ENCODE assay signal across 8 mouse cellular contexts in the genomic region with DNA sequence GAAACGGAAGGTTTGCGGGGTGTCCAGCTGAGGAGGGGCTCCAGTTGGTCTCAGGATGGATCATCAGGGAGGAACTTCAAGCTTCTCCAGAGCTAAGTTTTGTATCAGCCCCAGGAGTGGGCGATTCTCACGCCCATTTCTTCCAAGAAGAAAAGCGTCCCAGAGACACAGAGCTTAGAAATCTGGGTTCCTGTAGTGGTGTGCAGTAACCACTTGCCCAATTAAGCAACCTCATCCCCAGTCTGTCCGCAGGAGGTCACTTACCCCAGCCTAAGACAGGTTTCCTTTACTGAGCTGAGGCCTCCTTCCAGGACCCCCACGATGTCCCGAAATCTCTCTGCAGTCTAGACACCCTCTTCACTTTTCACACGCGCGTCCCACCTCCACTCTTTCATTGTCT. TPM values are rescaled to one million over a fixed set of nuclear protein-coding genes. Genes with fewer than 3 reads are reported as not detected.
DNase-seq lines count a peak whose midpoint lies in the region; ATAC-seq and TF ChIP-seq lines count a peak whose summit lies in the region.

No protein-coding gene starts in this region.

- DNase-seq in cerebellum, adult 11-12 months = peak; percentile 36
- DNase-seq in cerebellum, postnatal 36 days = no peak
- no peak for DNase-seq in thymus, adult 2 months
- DNase-seq in thymus, postnatal 0 days (ENCODE audit: low spot score) = no peak
- no peak for DNase-seq in liver, embryonic 11.5 days (ENCODE audit: low spot score)
- no peak for DNase-seq in stomach, postnatal 0 days (ENCODE audit: low spot score)
- no peak for DNase-seq in layer of hippocampus, adult 8-10 months (ENCODE audit: low spot score in 2 of 2)

- H3K9me3 ChIP-seq in liver, embryonic 11.5 days (ENCODE audit: control insufficient read depth, low read length) = peaks cover 5% of the 10 kb centered on the region; the same call in 1 of the 2 replicates
- H3K9me3 ChIP-seq in stomach, postnatal 0 days (ENCODE audit: control insufficient read depth, low read length) = no peaks in the 10 kb centered on the region

- 0 out of 2 replicates have a peak overlapping the region, but pooled peaks have one; percentile 7 for H3K27ac ChIP-seq in thymus, adult 2 months (ENCODE audit: control insufficient read depth, insufficient read depth, low read length)
- H3K27ac ChIP-seq in liver, embryonic 11.5 days (ENCODE audit: low read depth, low read length) = peak overlapping the region; percentile 41; the same call in 1 of the 2 replicates
- peak overlapping the region; percentile 81 for H3K27ac ChIP-seq in stomach, postnatal 0 days (replicated peaks)

- TF ChIP-seq EP300 in stomach, postnatal 0 days (optimal IDR thresholded peaks at IDR 0.05) = no peak

- no peaks in the 10 kb centered on the region for H3K27me3 ChIP-seq in thymus, adult 2 months (ENCODE audit: control insufficient read depth, insufficient read depth, low read length)
- no peaks in the 10 kb centered on the region for H3K27me3 ChIP-seq in liver, embryonic 11.5 days (replicated peaks; ENCODE audit: control insufficient read depth, insufficient read depth, low read length)
- no peaks in the 10 kb centered on the region for H3K27me3 ChIP-seq in stomach, postnatal 0 days (ENCODE audit: control insufficient read depth, insufficient read depth, low read length)

- H3K4me1 ChIP-seq in thymus, adult 2 months (replicated peaks; ENCODE audit: control insufficient read depth, insufficient read depth, low read length) = peaks cover 12% of the 10 kb centered on the region
- H3K4me1 ChIP-seq in liver, embryonic 11.5 days (replicated peaks; ENCODE audit: control insufficient read depth, insufficient read depth, low read length) = peaks cover 14% of the 10 kb centered on the region
- H3K4me1 ChIP-seq in stomach, postnatal 0 days (replicated peaks; ENCODE audit: control insufficient read depth, insufficient read depth) = peaks cover 6% of the 10 kb centered on the region; the same call in 1 of the 2 replicates

- ATAC-seq in liver, embryonic 11.5 days (replicated peaks; ENCODE audit: low FRiP score) = peak; percentile 17; the same call in 1 of the 2 replicates
- 0 out of 2 replicates have a peak, but pooled peaks have one; percentile 4 for ATAC-seq in stomach, postnatal 0 days (ENCODE audit: low FRiP score, low TSS enrichment)
- no peak for ATAC-seq in erythroid progenitor cell, adult 5-6 weeks (replicated peaks; ENCODE audit: low FRiP score, poor library complexity, severe bottlenecking)

- no peak for TF ChIP-seq CTCF in thymus, adult 2 months (IDR thresholded peaks at IDR 0.05; ENCODE audit: borderline replicate concordance, control insufficient read depth, extremely low read depth, insufficient read depth, low read length, poor library complexity)
- TF ChIP-seq CTCF in stomach, postnatal 0 days (IDR thresholded peaks at IDR 0.05; ENCODE audit: low read depth) = no peak

- 4% methylated on average over 11 of the region's 11 CpGs for WGBS in thymus, adult 2 months
- WGBS in liver, embryonic 11.5 days = 12% methylated on average over 11 of the region's 11 CpGs
- WGBS in stomach, postnatal 0 days = 9% methylated on average over 11 of the region's 11 CpGs

- H3K4me2 ChIP-seq in liver, embryonic 11.5 days = peak overlapping the region; percentile 94
- peak overlapping the region; percentile 78 for H3K4me2 ChIP-seq in stomach, postnatal 0 days (replicated peaks; ENCODE audit: low read depth)

- peak overlapping the region; percentile 71 for H3K9ac ChIP-seq in liver, embryonic 11.5 days (ENCODE audit: low read depth, low read length)
- H3K9ac ChIP-seq in stomach, postnatal 0 days (ENCODE audit: low read length) = peak overlapping the region; percentile 72

- peak overlapping the region; percentile 99 for H3K4me3 ChIP-seq in thymus, adult 2 months (ENCODE audit: control insufficient read depth, insufficient read depth, low read length)
- peak overlapping the region; percentile 62 for H3K4me3 ChIP-seq in liver, embryonic 11.5 days (ENCODE audit: low read depth, low read length)
- H3K4me3 ChIP-seq in stomach, postnatal 0 days (ENCODE audit: low read depth, low read length) = peak overlapping the region; percentile 52

- TF ChIP-seq POLR2A in thymus, adult 2 months (IDR thresholded peaks at IDR 0.05; ENCODE audit: control insufficient read depth, extremely low read depth, insufficient read depth, low read length, poor library complexity) = no peak; the same call in 1 of the 2 replicates

- no peaks in the 10 kb centered on the region for H3K36me3 ChIP-seq in thymus, adult 2 months (ENCODE audit: control insufficient read depth, insufficient read depth, low read length)
- H3K36me3 ChIP-seq in liver, embryonic 11.5 days (ENCODE audit: control insufficient read depth, insufficient read depth, low read length) = no peaks in the 10 kb centered on the region; the same call in 1 of the 2 replicates
- no peaks in the 10 kb centered on the region for H3K36me3 ChIP-seq in stomach, postnatal 0 days (ENCODE audit: control insufficient read depth, insufficient read depth, low read length)

RNA-seq across cellular contexts. Expression of a gene that starts 0.3 kb away (rescaled TPM):
- polyA plus RNA-seq in thymus, adult 2 months (2012; rRNA removed) = 20.3 and 20.5 TPM in 2 replicates
- 0.72 and 0.81 TPM in 2 replicates for polyA plus RNA-seq in thymus, postnatal 0 days (2015; fragmentation: Nextera tagmentation; extraction: Ambion mirVana)
- polyA plus RNA-seq in liver, embryonic 11.5 days (2014; fragmentation: Nextera tagmentation; extraction: Ambion mirVana) = 1.3 and 1.4 TPM in 2 replicates
- polyA plus RNA-seq in stomach, postnatal 0 days (2015; fragmentation: Nextera tagmentation; extraction: Ambion mirVana) = 0.56 and 0.67 TPM in 2 replicates
- total RNA-seq in layer of hippocampus, adult 8-10 months (2022) = 10 to 100 TPM; 13.7 to 16.0 (median 14.2) TPM
- 2.2 TPM in 1 of 2 replicates, not detected in the other for total RNA-seq in erythroid progenitor cell, adult 5-6 weeks (2015; ENCODE audit: low replicate concordance)
- total RNA-seq in erythroid progenitor cell, adult 5-6 weeks (2017; ENCODE audit: low replicate concordance) = 0.26 and 1.8 TPM in 2 replicates

RNA-seq across cellular contexts. Expression of a gene that starts 7.2 kb away (rescaled TPM):
- 21.8 and 23.6 TPM in 2 replicates for polyA plus RNA-seq in thymus, adult 2 months (2012; rRNA removed)
- polyA plus RNA-seq in thymus, postnatal 0 days (2015; fragmentation: Nextera tagmentation; extraction: Ambion mirVana) = 19.9 and 22.0 TPM in 2 replicates
- polyA plus RNA-seq in liver, embryonic 11.5 days (2014; fragmentation: Nextera tagmentation; extraction: Ambion mirVana) = 5.2 and 5.3 TPM in 2 replicates
- polyA plus RNA-seq in stomach, postnatal 0 days (2015; fragmentation: Nextera tagmentation; extraction: Ambion mirVana) = 17.5 and 21.7 TPM in 2 replicates
- 1 to 10 TPM; 4.7 to 8.9 (median 6.9) TPM for total RNA-seq in layer of hippocampus, adult 8-10 months (2022)
- not detected in 2 replicates for total RNA-seq in erythroid progenitor cell, adult 5-6 weeks (2015; ENCODE audit: low replicate concordance)
- total RNA-seq in erythroid progenitor cell, adult 5-6 weeks (2017; ENCODE audit: low replicate concordance) = 1.5 TPM in 1 of 2 replicates, not detected in the other

RNA-seq across cellular contexts. Expression of a gene that starts 29.1 kb away (rescaled TPM):
- polyA plus RNA-seq in thymus, adult 2 months (2012; rRNA removed) = 0.15 and 0.17 TPM in 2 replicates
- 0.10 TPM in 2 replicates for polyA plus RNA-seq in thymus, postnatal 0 days (2015; fragmentation: Nextera tagmentation; extraction: Ambion mirVana)
- 0.22 TPM in 1 of 2 replicates, not detected in the other for polyA plus RNA-seq in liver, embryonic 11.5 days (2014; fragmentation: Nextera tagmentation; extraction: Ambion mirVana)
- not detected in 2 replicates for polyA plus RNA-seq in stomach, postnatal 0 days (2015; fragmentation: Nextera tagmentation; extraction: Ambion mirVana)
- total RNA-seq in layer of hippocampus, adult 8-10 months (2022) = under 1 TPM; 0.29 to 0.77 (median 0.39) TPM
- not detected in 2 replicates for total RNA-seq in erythroid progenitor cell, adult 5-6 weeks (2015; ENCODE audit: low replicate concordance)
- not detected in 2 replicates for total RNA-seq in erythroid progenitor cell, adult 5-6 weeks (2017; ENCODE audit: low replicate concordance)

RNA-seq across cellular contexts. Expression of a gene that starts 32.7 kb away (rescaled TPM):
- polyA plus RNA-seq in thymus, adult 2 months (2012; rRNA removed) = 0.48 and 0.74 TPM in 2 replicates
- not detected in 2 replicates for polyA plus RNA-seq in thymus, postnatal 0 days (2015; fragmentation: Nextera tagmentation; extraction: Ambion mirVana)
- polyA plus RNA-seq in liver, embryonic 11.5 days (2014; fragmentation: Nextera tagmentation; extraction: Ambion mirVana) = 0.03 and 0.11 TPM in 2 replicates
- polyA plus RNA-seq in stomach, postnatal 0 days (2015; fragmentation: Nextera tagmentation; extraction: Ambion mirVana) = 0.15 and 0.16 TPM in 2 replicates
- total RNA-seq in layer of hippocampus, adult 8-10 months (2022) = 100 to 1,000 TPM; 133 to 179 (median 153) TPM
- total RNA-seq in erythroid progenitor cell, adult 5-6 weeks (2015; ENCODE audit: low replicate concordance) = not detected in 2 replicates
- total RNA-seq in erythroid progenitor cell, adult 5-6 weeks (2017; ENCODE audit: low replicate concordance) = not detected in 2 replicates

RNA-seq across cellular contexts. Expression of a gene that starts 37.8 kb away (rescaled TPM):
- polyA plus RNA-seq in thymus, adult 2 months (2012; rRNA removed) = 40.2 and 51.2 TPM in 2 replicates
- 2.7 and 3.1 TPM in 2 replicates for polyA plus RNA-seq in thymus, postnatal 0 days (2015; fragmentation: Nextera tagmentation; extraction: Ambion mirVana)
- polyA plus RNA-seq in liver, embryonic 11.5 days (2014; fragmentation: Nextera tagmentation; extraction: Ambion mirVana) = 3.3 and 3.5 TPM in 2 replicates
- polyA plus RNA-seq in stomach, postnatal 0 days (2015; fragmentation: Nextera tagmentation; extraction: Ambion mirVana) = 1.8 and 1.9 TPM in 2 replicates
- 10 to 100 TPM; 13.0 to 15.3 (median 13.9) TPM for total RNA-seq in layer of hippocampus, adult 8-10 months (2022)
- 7.1 and 8.6 TPM in 2 replicates for total RNA-seq in erythroid progenitor cell, adult 5-6 weeks (2015; ENCODE audit: low replicate concordance)
- 4.6 and 11.6 TPM in 2 replicates for total RNA-seq in erythroid progenitor cell, adult 5-6 weeks (2017; ENCODE audit: low replicate concordance)

Comparison
In these comparisons a context has a peak if more than half of its experiments do, and no peak if none do; other contexts are left out.
1. H3K27ac ChIP-seq: peak in every context shown above with its lines; median percentile 81 in stomach, postnatal 0 days; 41 in liver, embryonic 11.5 days; 7 in thymus, adult 2 months.